ENCODE assay signal across 8 mouse cellular contexts in the genomic region with DNA sequence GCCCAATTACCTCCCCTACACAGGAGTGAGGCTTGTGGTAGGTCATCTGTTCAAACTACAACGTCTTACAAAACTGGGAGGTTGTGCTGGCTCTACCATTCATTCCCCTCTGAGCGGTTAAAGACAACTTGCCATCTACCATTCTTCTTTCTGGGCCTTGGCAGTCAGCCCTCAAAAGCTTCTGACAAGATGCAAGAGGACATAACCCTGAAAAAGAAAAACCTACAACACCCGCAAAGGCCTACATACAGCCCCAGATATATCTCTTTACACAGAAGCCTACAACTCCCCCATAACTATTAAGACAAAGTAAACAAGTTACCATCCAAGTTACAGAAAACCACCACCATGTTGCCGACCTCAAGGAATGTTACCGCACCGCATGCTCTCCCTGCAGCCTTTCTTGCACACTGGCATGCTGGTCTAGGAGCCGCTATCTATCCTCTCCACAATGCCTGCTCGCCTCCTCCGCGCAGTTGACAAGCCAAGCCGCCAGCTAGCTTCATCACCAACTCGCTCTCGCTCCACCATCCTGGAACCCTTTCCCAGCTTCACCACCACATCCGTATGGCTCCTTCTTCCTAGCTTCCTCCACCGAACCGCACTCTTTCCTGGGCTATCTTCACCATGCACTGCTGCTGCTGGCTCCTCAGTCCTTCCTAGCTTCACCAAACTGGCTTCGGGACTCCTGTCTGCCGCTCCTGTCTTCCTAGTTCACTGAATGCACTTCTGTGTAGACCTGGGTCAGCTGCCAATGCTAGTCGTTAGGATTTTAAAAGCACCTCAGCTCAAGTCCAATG. TPM values are rescaled to one million over a fixed set of nuclear protein-coding genes. Genes with fewer than 3 reads are reported as not detected.
DNase-seq lines count a peak whose midpoint lies in the region; ATAC-seq and TF ChIP-seq lines count a peak whose summit lies in the region.

No protein-coding gene starts in this region.

- no peak for ATAC-seq in forebrain, embryonic 13.5 days

- intact Hi-C loops in left cerebral cortex, adult 2 months (cut with DNase I) = no loop called here
- intact Hi-C loops in left cerebral cortex, postnatal 4 days (cut with DNase I) = no loop called here

- H3K36me3 ChIP-seq in forebrain, embryonic 13.5 days (ENCODE audit: poor library complexity, severe bottlenecking) = peaks cover 32% of the 10 kb centered on the region
- H3K36me3 ChIP-seq in limb, embryonic 10.5 days = peaks cover 53% of the 10 kb centered on the region

- H3K27ac ChIP-seq in left cerebral cortex, adult 2 months = peak overlapping the region; percentile 100
- peak overlapping the region; percentile 84 for H3K27ac ChIP-seq in forebrain, embryonic 13.5 days
- peak overlapping the region; percentile 100 for H3K27ac ChIP-seq in limb, embryonic 10.5 days

- TF ChIP-seq CTCF in left cerebral cortex, adult 2 months (IDR thresholded peaks at IDR 0.05) = no peak

- peak overlapping the region; percentile 99 for H3K9ac ChIP-seq in forebrain, embryonic 13.5 days

- no peaks in the 10 kb centered on the region for H3K9me3 ChIP-seq in forebrain, embryonic 13.5 days (replicated peaks)
- no peaks in the 10 kb centered on the region for H3K9me3 ChIP-seq in limb, embryonic 10.5 days (replicated peaks)

- 0% methylated on average over 19 of the region's 19 CpGs for WGBS in forebrain, embryonic 13.5 days
- WGBS in limb, embryonic 10.5 days = 1% methylated on average over 19 of the region's 19 CpGs

- DNase-seq in left cerebral cortex, adult 2 months (ENCODE audit: extremely low spot score in 1 of 2, low spot score in 2 of 2) = peak in 1 of 2 experiments; percentile 19
- DNase-seq in left cerebral cortex, postnatal 4 days = no peak
- peak; percentile 56 for DNase-seq in ZHBTc4 (ENCODE audit: low read depth, low spot score)
- DNase-seq in limb, embryonic 10.5 days (ENCODE audit: low spot score) = peak; percentile 67
- DNase-seq in neural tube, embryonic 10.5 days (ENCODE audit: extremely low spot score, low spot score) = peak; percentile 64
- no peak for DNase-seq in frontal cortex, postnatal 14 days (ENCODE audit: low spot score in 2 of 2)
- DNase-seq in gastrocnemius, adult 18-20 months (ENCODE audit: low spot score) = no peak

- peaks cover 44% of the 10 kb centered on the region for H3K4me1 ChIP-seq in forebrain, embryonic 13.5 days
- peaks cover 52% of the 10 kb centered on the region for H3K4me1 ChIP-seq in limb, embryonic 10.5 days

- peak overlapping the region; percentile 99 for H3K4me2 ChIP-seq in forebrain, embryonic 13.5 days

- peak overlapping the region; percentile 82 for H3K4me3 ChIP-seq in left cerebral cortex, adult 2 months
- H3K4me3 ChIP-seq in forebrain, embryonic 13.5 days = peak overlapping the region; percentile 98
- H3K4me3 ChIP-seq in limb, embryonic 10.5 days = peak overlapping the region; percentile 92

- H3K27me3 ChIP-seq in forebrain, embryonic 13.5 days = no peaks in the 10 kb centered on the region
- H3K27me3 ChIP-seq in limb, embryonic 10.5 days (ENCODE audit: low read depth, poor library complexity, severe bottlenecking) = no peaks in the 10 kb centered on the region

RNA-seq across cellular contexts. Expression of a gene that starts 29.6 kb away (rescaled TPM):
- 10 to 100 TPM; 92.0 to 98.0 TPM for total RNA-seq in left cerebral cortex, adult 2 months (2021)
- total RNA-seq in left cerebral cortex, postnatal 4 days (2021) = 10 to 100 TPM; 81.7 to 81.8 TPM
- 56.4 and 62.6 TPM in 2 replicates for polyA plus RNA-seq in forebrain, embryonic 13.5 days (2015; fragmentation: Nextera tagmentation; extraction: Ambion mirVana)
- 71.6 and 78.5 TPM in 2 replicates for polyA plus RNA-seq in limb, embryonic 10.5 days (2016; fragmentation: Nextera tagmentation; extraction: Ambion mirVana)
- total RNA-seq in gastrocnemius, adult 18-20 months (2021) = 10 to 100 TPM; 70.6 to 74.4 TPM

Comparison
In these comparisons a context has a peak if more than half of its experiments do, and no peak if none do; other contexts are left out.
1. DNase-seq: peak in ZHBTc4 (single experiment), limb, embryonic 10.5 days (single experiment) and neural tube, embryonic 10.5 days (single experiment); none in left cerebral cortex, postnatal 4 days (single experiment), frontal cortex, postnatal 14 days (0 of 2) and gastrocnemius, adult 18-20 months (single experiment).
2. Peak in every context shown above with its lines, with median percentiles within 50 percentile points of each other: H3K27ac ChIP-seq and H3K4me3 ChIP-seq.